Mouse (Mus musculus) limb, embryonic 14.5 days (tissue): Measurements from ENCODE around the gene Ankrd39. TPM values are rescaled to one million over a fixed set of nuclear protein-coding genes. Genes with fewer than 3 reads are reported as not detected.
A peak's percentile ranks its signal among the peaks of the same experiment; 100 is the strongest.

Experiments used
- ATAC-seq: fragments of 200-750 bp; cut with Nextera tagmentation; 2 replicates; pipeline ENCODE4 v1.8.0; 2017; ENCODE audit warnings: low read depth, moderate number of reproducible peaks, moderate TSS enrichment; ENCODE audit not compliant: low FRiP score
- DNase-seq: peaks from one replicate; pipeline ENCODE4 v3.0.0-alpha.2; 2015; ENCODE audit warnings: low spot score
- H3K27ac ChIP-seq: fragments of 300-500 bp; sonication (generic); replicated peaks from 2 replicates; pipeline ENCODE4 v1.5.1; 2014; ENCODE audit warnings: low read depth, mild to moderate bottlenecking, low read length, moderate library complexity, mixed read lengths
- H3K27me3 ChIP-seq: fragments of 300-500 bp; sonication (generic); 2 replicates; pipeline ENCODE4 v1.6.1; 2014; ENCODE audit warnings: low read length, mixed read lengths; ENCODE audit not compliant: control insufficient read depth, insufficient read depth
- H3K36me3 ChIP-seq: fragments of 300-500 bp; sonication (generic); 2 replicates; pipeline ENCODE4 v1.6.1; 2014; ENCODE audit warnings: mild to moderate bottlenecking, low read length, moderate library complexity, mixed read lengths; ENCODE audit not compliant: control insufficient read depth, insufficient read depth
- H3K4me1 ChIP-seq: fragments of 300-500 bp; sonication (generic); 2 replicates; pipeline ENCODE4 v1.6.1; 2014; ENCODE audit warnings: antibody characterized with exemption, low read length, mixed read lengths; ENCODE audit not compliant: control insufficient read depth, insufficient read depth
- H3K4me2 ChIP-seq: fragments of 300-500 bp; sonication (generic); replicated peaks from 2 replicates; pipeline ENCODE4 v1.6.1; 2014; ENCODE audit warnings: low read depth, mild to moderate bottlenecking, low read length, moderate library complexity; ENCODE audit not compliant: severe bottlenecking
- H3K4me3 ChIP-seq: fragments of 300-500 bp; sonication (generic); replicated peaks from 2 replicates; pipeline ENCODE4 v1.5.1; 2014; ENCODE audit warnings: low read length
- H3K9ac ChIP-seq: fragments of 300-500 bp; sonication (generic); 2 replicates; pipeline ENCODE4 v1.6.1; 2014; ENCODE audit warnings: mild to moderate bottlenecking, low read depth, low read length, moderate library complexity; ENCODE audit not compliant: severe bottlenecking
- H3K9me3 ChIP-seq: fragments of 300-500 bp; sonication (generic); 2 replicates; pipeline ENCODE4 v1.6.1; 2016; ENCODE audit warnings: low read length; ENCODE audit not compliant: control insufficient read depth
- POLR2A ChIP-seq: fragments of 200-500 bp; IDR thresholded peaks from 2 replicates; pipeline ENCODE4 v1.8.0; 2012; ENCODE audit warnings: inconsistent platforms, mild to moderate bottlenecking, moderate library complexity, borderline replicate concordance; ENCODE audit not compliant: insufficient read depth, insufficient read length; ENCODE audit errors: extremely low read depth
- whole genome bisulfite sequencing: fragments of 180-500 bp; shearing (Covaris S2); extraction: QIAGEN DNeasy Blood & Tissue Kit; methylation state at CpG from one replicate; pipeline ENCODE4 v1.1.7; 2014; 5-methylcytosine and 5-hydroxymethylcytosine counted together
- polyA plus RNA-seq, 2 experiments: library from polyadenylated mRNA; depleted of rRNA in 1 of 2; stranded (reverse) in 1 of 2; unstranded in 1 of 2; fragments of >200 nt; fragmentation: Nextera tagmentation in 1 of 2; extraction: Ambion mirVana in 1 of 2; gene quantifications; 2 replicates each; pipeline versions ENCODE4 v1.2.1 to v1.2.3; 2012 to 2014

Ankrd39 gene
- polyA plus RNA-seq, 2 experiments = 22.4 to 22.9 TPM

GRCm38 (mm10) chr1:36551904-36552303 is 4.7 kb upstream of the Ankrd39 start:
- 86% methylated on average over 17 of the region's 17 CpGs for WGBS
- H3K4me3 ChIP-seq = no peak overlapping the region
- TF ChIP-seq POLR2A = no peak
- DNase-seq (no peak), ATAC-seq (no peak)
- H3K9ac ChIP-seq = no peak overlapping the region; the same call in 1 of the 2 replicates
- no peaks in the 10 kb centered on the region for H3K9me3 ChIP-seq
- no peak overlapping the region for H3K27ac ChIP-seq
- H3K4me1 ChIP-seq = peaks cover 32% of the 10 kb centered on the region
- H3K36me3 ChIP-seq = peaks cover 72% of the 10 kb centered on the region
- H3K27me3 ChIP-seq = no peaks in the 10 kb centered on the region
- H3K4me2 ChIP-seq = no peak overlapping the region

- Histone ChIP-seq H3K27me3 (no peaks in the 10 kb centered on the region), H3K4me2 (no peak overlapping the region), H3K27ac (no peak overlapping the region), H3K4me3 (no peak overlapping the region), H3K4me1 (peaks cover 25% of the 10 kb centered on the region), H3K9me3 (no peaks in the 10 kb centered on the region), H3K36me3 (peaks cover 69% of the 10 kb centered on the region), H3K9ac (no peak overlapping the region)
- ATAC-seq (no peak), DNase-seq (no peak)
- no peak for TF ChIP-seq POLR2A
- WGBS = 82% methylated on average over 20 of the region's 20 CpGs
These were observed 3.0 kb upstream of the Ankrd39 start for GRCm38 (mm10) chr1:36550075-36550863.

- no peaks in the 10 kb centered on the region for H3K9me3 ChIP-seq
- H3K9ac ChIP-seq = no peak overlapping the region
- no peak overlapping the region for H3K4me3 ChIP-seq
- 0 out of 2 replicates have a peak overlapping the region, but pooled peaks have one; percentile 5 for H3K27ac ChIP-seq
- WGBS = 72% methylated on average over 18 of the region's 18 CpGs
- DNase-seq (no peak), ATAC-seq (no peak)
- H3K4me1 ChIP-seq = peaks cover 19% of the 10 kb centered on the region
- no peak overlapping the region for H3K4me2 ChIP-seq
- no peak for TF ChIP-seq POLR2A
- H3K27me3 ChIP-seq = no peaks in the 10 kb centered on the region
- peaks cover 62% of the 10 kb centered on the region for H3K36me3 ChIP-seq
These were observed 2.2 kb upstream of the Ankrd39 start for GRCm38 (mm10) chr1:36549491-36549890.

- Histone ChIP-seq H3K4me3 (no peak overlapping the region), H3K9ac (peak overlapping the region; percentile 16)
- 34% methylated on average over 8 of the region's 8 CpGs for WGBS
These were observed 1.5 kb upstream of the Ankrd39 start for GRCm38 (mm10) chr1:36548771-36549170.

GRCm38 (mm10) chr1:36547981-36548598 is 845 bp upstream of the Ankrd39 start:
- Histone ChIP-seq H3K27me3 (no peaks in the 10 kb centered on the region), H3K36me3 (peaks cover 50% of the 10 kb centered on the region), H3K27ac (peak overlapping the region; percentile 72; the same call in 1 of the 2 replicates), H3K9me3 (no peaks in the 10 kb centered on the region), H3K4me1 (peaks cover 19% of the 10 kb centered on the region), H3K4me2 (no peak overlapping the region), H3K4me3 (no peak overlapping the region), H3K9ac (no peak overlapping the region)
- 25% methylated on average over 9 of the region's 9 CpGs for WGBS
- TF ChIP-seq POLR2A = no peak
- ATAC-seq (no peak), DNase-seq (no peak)

More at GRCm38 (mm10) chr1:36548771-36549170, 1.5 kb upstream of the Ankrd39 start:
- Histone ChIP-seq H3K27me3 (no peaks in the 10 kb centered on the region), H3K9me3 (no peaks in the 10 kb centered on the region), H3K27ac (no peak overlapping the region), H3K36me3 (peaks cover 57% of the 10 kb centered on the region), H3K4me1 (peaks cover 19% of the 10 kb centered on the region), H3K4me2 (no peak overlapping the region)
- TF ChIP-seq POLR2A = no peak
- no peak for DNase-seq
- ATAC-seq = no peak
